Mouse (Mus musculus) cortical plate, adult 2 months (tissue): ENCODE measurements around the gene Msi2.

Experiments
- CTCF ChIP-seq: fragments of 200-500 bp; IDR thresholded peaks from 2 replicates; pipeline ENCODE4 v1.5.1; 2011; ENCODE audit warnings: mild to moderate bottlenecking, control low read depth, low read length; ENCODE audit not compliant: insufficient read depth; ENCODE audit errors: extremely low read depth
- POLR2A ChIP-seq: fragments of 200-500 bp; IDR thresholded peaks from 2 replicates; pipeline ENCODE4 v1.6.1; 2011; ENCODE audit warnings: mild to moderate bottlenecking, low read length, control low read depth; ENCODE audit not compliant: insufficient read depth; ENCODE audit errors: extremely low read depth

GRCm38 (mm10) chr11:88688644-88689043 is 29.7 kb downstream of the Msi2 start:
- TF ChIP-seq CTCF = no peak
- TF ChIP-seq POLR2A = no peak
